Mouse (Mus musculus) right cerebral cortex, postnatal 25 days (tissue): ENCODE data around the gene Rac2.

Experiments
- DNase-seq: peaks from one replicate; pipeline ENCODE4 v3.0.0; 2022

The Rac2 gene

GRCm38 (mm10) chr15:78572658-78573397 is at the start of gene Rac2:
TSS of gene Rac2 (minus strand) at chr15:78572783.
- DNase-seq: no peak

GRCm38 (mm10) chr15:78616973-78617372 is 44.4 kb upstream of the Rac2 start:
- DNase-seq: no peak

GRCm38 (mm10) chr15:78614536-78614935 is 42.0 kb upstream of the Rac2 start:
- no peak for DNase-seq

GRCm38 (mm10) chr15:78610705-78611462 is 38.3 kb upstream of the Rac2 start:
- DNase-seq: no peak

GRCm38 (mm10) chr15:78607463-78607862 is 34.9 kb upstream of the Rac2 start:
- DNase-seq: no peak

DNA sequence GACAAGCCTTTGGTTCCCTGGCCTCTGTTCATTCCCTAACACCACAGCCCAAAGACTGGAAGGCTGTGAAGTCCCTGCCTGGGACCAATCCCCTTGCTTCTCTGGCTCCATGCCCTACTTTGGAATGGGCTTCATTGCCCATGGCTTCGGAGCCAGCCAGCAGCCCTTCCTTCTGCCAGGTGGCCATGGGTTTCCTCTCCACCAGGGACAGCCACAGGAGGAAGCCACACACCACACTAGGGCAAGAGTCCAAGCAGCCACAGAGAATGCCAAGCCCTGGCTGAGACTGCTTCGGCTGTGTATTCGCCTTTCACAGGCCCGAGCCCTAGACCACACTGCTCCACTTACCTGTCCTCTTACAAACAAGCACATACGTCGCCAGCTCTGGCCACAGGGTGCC is 33.5 kb upstream of the Rac2 start:
- DNase-seq: no peak

GRCm38 (mm10) chr15:78605371-78605791 is 32.8 kb upstream of the Rac2 start:
- DNase-seq: no peak

DNA sequence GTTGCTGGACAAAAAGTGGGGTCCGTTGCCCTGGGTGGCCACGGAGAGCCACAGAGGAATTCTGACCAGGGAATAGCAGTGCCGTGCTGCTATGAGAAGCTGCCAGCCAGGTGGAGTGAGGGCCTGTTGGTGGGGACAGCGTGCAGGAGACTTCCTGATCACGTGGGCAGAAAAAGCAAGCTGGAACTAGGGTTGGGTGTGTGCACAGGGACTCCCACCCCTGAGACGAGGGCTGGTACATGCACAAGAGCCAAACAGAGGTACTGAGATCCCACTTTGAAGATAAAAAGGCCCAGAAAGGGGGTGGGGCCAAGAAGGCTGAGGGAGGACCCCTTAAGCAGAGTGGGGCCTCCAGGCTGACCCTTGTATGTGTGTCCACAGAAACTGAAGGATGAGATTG is 31.7 kb upstream of the Rac2 start:
- DNase-seq: no peak

DNA sequence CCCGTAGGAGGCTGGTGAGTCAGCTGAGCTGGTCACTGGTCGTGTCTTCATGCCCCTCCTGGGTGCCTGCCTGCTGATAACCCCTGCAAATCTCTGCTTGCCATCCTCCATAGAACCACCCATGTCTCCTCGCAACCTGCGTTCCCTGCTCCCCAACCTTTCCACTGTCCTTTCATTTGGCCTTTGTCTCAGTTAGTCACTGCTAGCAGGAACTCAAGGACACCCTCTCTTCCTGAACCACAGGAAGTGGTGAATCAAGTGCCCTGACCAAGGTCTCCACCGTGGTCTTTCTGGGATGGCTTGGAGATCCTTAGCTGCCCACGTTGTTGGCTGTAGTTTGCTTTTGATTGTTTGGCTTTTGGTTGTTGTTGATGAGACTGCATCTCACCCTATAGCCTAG is 28.6 kb upstream of the Rac2 start:
- DNase-seq: no peak

DNA sequence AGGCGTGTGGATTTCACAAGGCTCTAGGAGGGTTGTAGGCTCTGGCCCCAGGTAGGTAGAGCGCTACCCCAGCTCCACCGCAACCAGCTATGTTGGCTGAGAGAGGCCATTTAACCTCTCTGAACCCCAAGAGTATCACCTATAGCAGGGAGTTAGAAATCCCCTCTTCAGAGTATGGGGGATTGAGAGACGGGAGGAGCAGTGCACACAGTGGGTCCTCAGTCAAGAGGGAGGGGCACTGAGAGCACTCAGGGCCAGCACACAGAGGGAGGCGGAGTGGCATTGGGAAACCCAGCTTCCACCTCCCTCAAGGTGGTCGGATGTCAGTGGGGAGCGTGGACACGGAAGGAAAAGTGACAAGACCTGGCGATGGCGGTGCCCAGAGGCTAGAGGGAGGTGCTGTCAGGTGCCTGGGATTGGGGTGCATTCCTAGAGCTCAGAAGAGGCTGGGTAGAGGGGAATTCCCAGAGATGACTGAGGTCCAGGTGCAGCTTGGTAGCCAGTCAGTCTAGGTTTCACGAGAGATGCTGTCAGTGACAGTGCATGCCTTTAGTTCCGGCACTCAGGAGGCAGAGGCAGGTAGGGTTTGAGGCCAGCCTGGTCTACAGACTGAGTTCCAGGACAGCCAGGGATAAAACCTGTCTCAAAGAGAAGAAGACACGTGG is 27.1 kb upstream of the Rac2 start:
- DNase-seq: no peak

DNA sequence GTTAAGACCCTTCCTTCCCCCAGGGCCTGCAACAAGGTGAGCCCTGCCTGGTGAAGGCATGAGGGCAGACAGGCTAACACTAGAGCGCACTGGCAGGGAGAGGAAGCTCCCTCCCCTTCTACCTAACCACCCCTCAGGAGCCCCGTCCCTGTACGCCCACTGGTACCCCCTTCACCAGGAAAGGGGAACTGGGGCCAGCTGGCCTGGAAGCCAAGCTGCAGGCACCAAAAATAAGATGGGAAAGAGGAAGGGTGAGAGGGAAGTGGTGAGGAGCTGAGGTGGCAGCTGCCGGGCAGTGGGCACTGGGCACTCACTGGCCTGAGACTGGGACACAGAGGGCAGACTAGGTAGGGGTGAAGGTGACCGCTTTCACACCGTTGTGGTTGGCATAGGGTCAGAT is 26.5 kb upstream of the Rac2 start:
- DNase-seq: peak; percentile 25

DNA sequence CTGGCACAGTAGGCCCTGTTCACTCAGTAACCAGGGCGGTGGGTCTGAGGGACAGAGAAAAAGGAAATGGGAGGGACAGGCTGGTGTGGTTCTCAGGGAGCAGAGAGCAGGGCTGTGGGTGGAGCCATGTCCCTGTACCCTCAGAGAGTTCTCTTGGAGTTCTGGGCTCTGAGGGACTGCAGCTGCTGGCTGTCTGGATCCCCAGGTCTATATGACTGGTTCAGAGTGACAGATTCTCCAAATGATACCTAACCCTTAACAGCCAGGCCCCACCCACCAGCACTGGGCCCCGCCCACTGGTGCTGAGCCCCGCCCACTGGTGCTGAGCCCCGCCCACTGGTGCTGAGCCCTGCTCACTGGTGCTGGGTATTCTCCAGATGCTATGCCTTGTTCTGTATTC is 25.1 kb upstream of the Rac2 start:
- no peak for DNase-seq

GRCm38 (mm10) chr15:78596914-78597313 is 24.3 kb upstream of the Rac2 start, which contains the start of gene Cyth4:
TSS of gene Cyth4 (plus strand) at chr15:78597047.
- peak; percentile 34 for DNase-seq

- no peak for DNase-seq
Observed at GRCm38 (mm10) chr15:78596504-78596903, 23.9 kb upstream of the Rac2 start.

DNA sequence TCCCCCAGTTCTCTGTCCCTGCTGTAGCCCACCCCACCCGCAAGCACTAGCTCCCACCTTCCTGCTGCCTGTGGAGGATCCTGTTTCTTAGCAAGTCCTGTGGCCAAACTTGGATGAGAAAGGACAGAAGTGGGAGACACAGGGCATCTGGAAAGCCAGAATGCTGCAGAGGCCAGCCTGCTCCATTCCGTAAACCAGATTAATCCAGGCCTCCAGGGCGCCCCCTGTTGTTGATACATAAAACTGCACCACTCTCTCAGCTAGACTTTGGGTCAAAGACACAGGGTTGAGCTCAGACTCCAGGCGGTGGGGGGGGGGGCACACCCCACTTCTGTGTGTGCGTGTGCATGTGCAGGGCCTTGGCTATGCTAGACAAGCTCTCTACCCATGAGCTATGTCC is 22.9 kb upstream of the Rac2 start:
- DNase-seq: no peak

DNA sequence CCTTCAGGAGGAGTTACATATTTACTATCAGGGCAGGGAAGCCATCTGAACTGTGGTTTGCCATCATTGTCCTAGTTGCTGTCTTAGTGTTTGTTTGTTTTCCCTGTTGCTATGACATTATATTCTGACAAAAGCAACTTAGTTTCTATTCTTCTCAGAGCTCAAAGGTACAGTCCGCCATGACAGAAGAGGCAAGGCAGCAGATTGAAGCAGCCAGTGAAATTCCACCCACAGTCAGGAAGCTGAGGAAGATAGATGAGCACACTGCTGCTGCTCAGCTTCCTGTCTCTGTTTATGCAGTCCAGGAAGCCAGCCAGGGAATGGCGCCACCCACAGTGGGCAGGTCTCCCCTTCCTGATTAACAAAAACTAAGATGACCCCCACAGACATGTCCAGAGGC is 22.2 kb upstream of the Rac2 start:
- DNase-seq: no peak

DNA sequence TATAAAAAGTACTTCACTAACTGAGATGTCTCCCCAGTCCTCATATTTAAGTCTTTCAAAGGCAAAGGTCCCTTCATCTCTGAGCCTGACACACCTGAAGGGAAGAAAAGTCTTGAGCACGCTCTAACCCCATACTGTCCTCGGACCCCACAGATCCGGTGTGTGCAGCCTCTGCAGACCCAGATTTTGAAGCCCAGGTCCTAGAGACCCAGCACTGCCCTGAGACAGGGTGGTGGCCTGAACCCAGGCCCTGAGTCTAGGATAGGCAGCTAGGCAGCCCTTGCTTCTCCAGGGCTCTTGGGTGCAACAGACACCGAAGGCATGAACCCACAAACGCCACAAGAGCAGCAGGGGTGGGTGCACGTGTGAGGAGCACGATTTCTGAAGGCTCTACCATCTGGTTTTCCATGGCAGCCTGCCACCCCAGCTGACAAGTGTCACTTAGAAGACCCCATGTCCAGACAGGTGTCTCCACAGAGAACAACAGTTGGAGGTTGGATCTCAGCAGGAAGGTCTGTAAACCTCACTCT is 21.4 kb upstream of the Rac2 start:
- DNase-seq: no peak

- no peak for DNase-seq
Observed at GRCm38 (mm10) chr15:78592452-78592968, 19.9 kb upstream of the Rac2 start.

DNA sequence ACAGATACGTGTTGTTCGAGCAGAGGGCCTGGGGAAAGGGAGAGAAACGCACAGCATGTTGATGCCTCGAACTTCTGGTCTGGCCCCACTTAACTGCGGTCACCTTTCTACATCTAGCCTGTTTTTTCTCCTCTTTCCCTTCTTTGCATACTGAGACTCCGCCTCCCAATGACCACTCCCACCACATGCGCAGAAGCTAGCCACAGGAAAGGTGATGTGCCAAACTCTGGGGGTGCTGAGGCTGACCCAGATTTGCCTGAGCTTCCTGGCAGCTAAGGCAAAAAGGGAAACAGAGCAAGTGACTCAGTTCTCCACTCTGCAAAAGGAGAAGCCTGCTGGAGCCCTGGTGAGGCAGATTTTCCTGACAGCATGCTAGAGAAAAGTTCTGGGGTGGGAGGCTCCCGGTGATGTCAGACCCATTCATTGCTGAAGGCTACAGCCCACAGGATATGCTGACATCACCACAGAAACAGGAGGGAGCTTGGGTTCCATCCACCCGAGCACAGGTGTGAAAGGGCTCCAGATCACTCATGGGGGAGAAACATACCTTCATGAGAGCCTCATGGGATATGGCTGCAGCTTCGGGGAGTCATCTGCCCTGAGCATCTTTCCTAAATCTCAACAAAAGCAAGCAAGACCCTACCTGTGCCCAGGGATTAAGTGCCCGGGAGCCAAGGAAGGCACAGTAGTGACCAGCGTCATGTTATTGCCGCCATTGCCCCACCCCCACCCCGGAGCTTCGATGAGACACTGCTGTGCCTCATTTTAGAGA is 19.3 kb upstream of the Rac2 start:
- no peak for DNase-seq

DNA sequence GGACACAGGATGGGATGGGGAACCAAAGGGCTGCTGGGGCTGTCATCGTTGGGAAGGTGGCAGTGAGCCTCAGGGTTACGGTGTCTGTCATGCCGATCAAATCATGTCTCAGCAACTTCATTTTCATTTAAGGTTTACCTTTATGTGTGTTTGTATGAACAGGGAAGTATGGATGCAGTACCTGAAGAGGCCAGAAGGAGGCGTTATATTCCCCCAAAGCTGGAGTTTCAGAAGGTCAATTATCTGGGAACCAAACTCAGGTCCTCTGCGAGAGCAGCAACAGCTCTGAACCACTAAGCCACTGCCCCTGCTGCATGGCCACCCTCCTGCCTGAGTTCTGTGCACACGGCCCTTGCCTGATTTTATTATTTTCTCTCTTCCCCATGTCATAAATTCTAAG is 18.2 kb upstream of the Rac2 start:
- DNase-seq: no peak

GRCm38 (mm10) chr15:78589936-78590335 is 17.4 kb upstream of the Rac2 start:
- DNase-seq: no peak

- DNase-seq: no peak
Observed at GRCm38 (mm10) chr15:78588900-78589299, 16.3 kb upstream of the Rac2 start.

DNA sequence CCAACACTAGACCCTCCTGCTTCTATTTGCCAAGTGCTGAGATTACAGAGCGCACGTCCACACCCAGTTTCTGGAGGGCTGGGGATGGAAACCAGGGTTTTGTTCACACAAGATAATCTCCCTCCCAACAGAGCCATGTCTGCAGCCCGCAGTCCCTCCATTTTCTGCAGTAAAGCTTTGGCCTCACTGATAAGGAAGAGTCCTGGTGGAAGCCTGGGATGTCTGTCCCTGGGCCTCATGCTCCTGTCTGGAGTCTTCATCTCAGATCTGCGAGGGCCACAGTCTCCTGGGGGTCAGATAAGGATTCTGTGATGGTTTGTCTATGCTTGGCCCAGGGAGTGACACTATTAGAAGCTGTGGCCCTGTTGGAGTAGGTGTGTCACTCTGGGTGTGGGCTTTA is 15.5 kb upstream of the Rac2 start:
- DNase-seq: no peak
